Mouse (Mus musculus) liver, adult 2 months (tissue): ENCODE measurements around the gene Gm45021. TPM values are rescaled to one million over a fixed set of nuclear protein-coding genes. Genes with fewer than 3 reads are reported as not detected.
A peak's percentile ranks its signal among the peaks of the same experiment; 100 is the strongest.

Experiments used
- DNase-seq: peaks from one replicate; pipeline ENCODE4 v3.0.0-alpha.2; 2011; ENCODE audit warnings: low read depth, low spot score; ENCODE audit errors: extremely low read depth
- H3K27ac ChIP-seq: fragments of 200-500 bp; replicated peaks from 2 replicates; pipeline ENCODE4 v1.5.1; 2012; ENCODE audit warnings: low read depth, mild to moderate bottlenecking, control low read depth, inconsistent platforms, low read length; ENCODE audit not compliant: insufficient read depth
- H3K27me3 ChIP-seq: fragments of 200-500 bp; 2 replicates; pipeline ENCODE4 v1.6.1; 2012; ENCODE audit warnings: mild to moderate bottlenecking, moderate library complexity, low read length, inconsistent platforms; ENCODE audit not compliant: control insufficient read depth, insufficient read depth
- H3K36me3 ChIP-seq: fragments of 200-500 bp; 2 replicates; pipeline ENCODE4 v1.6.1; 2012; ENCODE audit warnings: low read length, inconsistent platforms; ENCODE audit not compliant: control insufficient read depth, insufficient read depth
- H3K4me1 ChIP-seq: fragments of 200-500 bp; 2 replicates; pipeline ENCODE4 v1.6.1; 2011; ENCODE audit warnings: low read length; ENCODE audit not compliant: control insufficient read depth, insufficient read depth
- H3K4me3 ChIP-seq: fragments of 200-500 bp; 2 replicates; pipeline ENCODE4 v1.5.1; 2011; ENCODE audit warnings: low read depth, mild to moderate bottlenecking, control low read depth, low read length, moderate library complexity; ENCODE audit not compliant: insufficient read depth
- H3K79me2 ChIP-seq: fragments of 200-500 bp; 2 replicates; pipeline ENCODE4 v1.6.1; 2012; ENCODE audit warnings: inconsistent platforms, mild to moderate bottlenecking, low read length, moderate library complexity; ENCODE audit not compliant: control insufficient read depth, insufficient read depth
- H3K9ac ChIP-seq: fragments of 200-500 bp; 2 replicates; pipeline ENCODE4 v1.6.1; 2012; ENCODE audit warnings: low read depth, mild to moderate bottlenecking, control low read depth, inconsistent platforms, low read length
- CTCF ChIP-seq: fragments of 200-500 bp; IDR thresholded peaks from 2 replicates; pipeline ENCODE4 v1.5.1; 2011; ENCODE audit warnings: low read depth, low read length, control low read depth
- POLR2A ChIP-seq: fragments of 200-500 bp; IDR thresholded peaks from 2 replicates; pipeline ENCODE4 v1.6.1; 2011; ENCODE audit warnings: low read length, control low read depth; ENCODE audit not compliant: insufficient read depth; ENCODE audit errors: extremely low read depth
- WGBS: fragments of 180-500 bp; shearing (Covaris S2); methylation state at CpG from one replicate; pipeline ENCODE4 v1.1.7; 2018; 5-methylcytosine and 5-hydroxymethylcytosine counted together
- polyA plus RNA-seq: library from polyadenylated mRNA; depleted of rRNA; stranded (reverse); fragments of >200 nt; gene quantifications from 2 replicates; pipeline ENCODE4 v1.2.3, GENCODE M21; 2012
- total RNA-seq: library from RNA; depleted of rRNA; stranded (reverse); fragments of >200 nt; gene quantifications from 2 replicates; pipeline ENCODE4 v1.2.3, GENCODE M21; 2014

Gene Gm45021
- total and polyA plus RNA-seq, 2 experiments: not detected

- Histone ChIP-seq H3K36me3 (no peaks in the 10 kb centered on the region), H3K79me2 (no peaks in the 10 kb centered on the region; the same call in 1 of the 2 replicates), H3K4me1 (no peaks in the 10 kb centered on the region; the same call in 1 of the 2 replicates), H3K27ac (no peak overlapping the region), H3K27me3 (no peaks in the 10 kb centered on the region), H3K9ac (no peak overlapping the region), H3K4me3 (no peak overlapping the region)
- 2% methylated on average over 12 of the region's 12 CpGs for WGBS
- TF ChIP-seq CTCF: peak; percentile 79
- no peak for TF ChIP-seq POLR2A
- peak; percentile 66 for DNase-seq
These were observed 56.4 kb downstream of the Gm45021 start for GRCm38 (mm10) chr6:48645660-48646308.

- Histone ChIP-seq H3K27ac (no peak overlapping the region), H3K4me3 (no peak overlapping the region), H3K9ac (no peak overlapping the region), H3K4me1 (no peaks in the 10 kb centered on the region; the same call in 1 of the 2 replicates), H3K27me3 (no peaks in the 10 kb centered on the region), H3K79me2 (no peaks in the 10 kb centered on the region; the same call in 1 of the 2 replicates), H3K36me3 (no peaks in the 10 kb centered on the region)
- WGBS: 76% methylated on average over 4 of the region's 4 CpGs
- TF ChIP-seq CTCF (no peak), POLR2A (no peak)
- DNase-seq: no peak
These were observed 56.9 kb downstream of the Gm45021 start for GRCm38 (mm10) chr6:48646309-48646690.

GRCm38 (mm10) chr6:48646995-48647394 lies 57.6 kb downstream of the Gm45021 start, which contains the start of gene Gimap8:
Gene Gimap8 (plus strand): TSS chr6:48647234.
- Histone ChIP-seq H3K4me1 (no peaks in the 10 kb centered on the region; the same call in 1 of the 2 replicates), H3K9ac (peak within 1 kb of the TSS; percentile 11), H3K79me2 (no peaks in the 10 kb centered on the region; the same call in 1 of the 2 replicates), H3K27me3 (no peaks in the 10 kb centered on the region), H3K27ac (peak within 1 kb of the TSS; percentile 3; the same call in 1 of the 2 replicates), H3K4me3 (peak within 1 kb of the TSS; percentile 11), H3K36me3 (no peaks in the 10 kb centered on the region)
- peak; percentile 56 for DNase-seq
- peak; percentile 83 for TF ChIP-seq CTCF
- TF ChIP-seq POLR2A: no peak
- 9% methylated on average over 3 of the region's 3 CpGs for WGBS

- H3K27ac ChIP-seq: no peak overlapping the region
These were observed 58.2 kb downstream of the Gm45021 start for GRCm38 (mm10) chr6:48647611-48648010.

GRCm38 (mm10) chr6:48648779-48649178 lies 59.4 kb downstream of the Gm45021 start:
- H3K4me1 ChIP-seq: no peaks in the 10 kb centered on the region; the same call in 1 of the 2 replicates
- H3K79me2 ChIP-seq: no peaks in the 10 kb centered on the region; the same call in 1 of the 2 replicates
- WGBS: 66% methylated on average over 4 of the region's 4 CpGs
- no peak overlapping the region for H3K4me3 ChIP-seq
- H3K9ac ChIP-seq: no peak overlapping the region
- TF ChIP-seq POLR2A: no peak
- TF ChIP-seq CTCF: no peak
- H3K27ac ChIP-seq: no peak overlapping the region
- DNase-seq: peak; percentile 27
- H3K36me3 ChIP-seq: no peaks in the 10 kb centered on the region
- no peaks in the 10 kb centered on the region for H3K27me3 ChIP-seq

More at GRCm38 (mm10) chr6:48647611-48648010, 58.2 kb downstream of the Gm45021 start:
- H3K9ac ChIP-seq: peak overlapping the region; percentile 2; the same call in 1 of the 2 replicates
- H3K4me1 ChIP-seq: no peaks in the 10 kb centered on the region; the same call in 1 of the 2 replicates
- TF ChIP-seq POLR2A (no peak), CTCF (no peak)
- WGBS: 61% methylated on average over 2 of the region's 2 CpGs
- no peaks in the 10 kb centered on the region for H3K27me3 ChIP-seq
- H3K36me3 ChIP-seq: no peaks in the 10 kb centered on the region
- no peak for DNase-seq
- no peaks in the 10 kb centered on the region; the same call in 1 of the 2 replicates for H3K79me2 ChIP-seq
- peak overlapping the region; percentile 11 for H3K4me3 ChIP-seq

GRCm38 (mm10) chr6:48650041-48650440 lies 60.6 kb downstream of the Gm45021 start:
- 92% methylated on average over 9 of the region's 9 CpGs for WGBS
- no peak for TF ChIP-seq CTCF
- TF ChIP-seq POLR2A: no peak

More at GRCm38 (mm10) chr6:48650041-48650440, 60.6 kb downstream of the Gm45021 start:
- Histone ChIP-seq H3K79me2 (no peaks in the 10 kb centered on the region; the same call in 1 of the 2 replicates), H3K27me3 (no peaks in the 10 kb centered on the region), H3K4me1 (no peaks in the 10 kb centered on the region; the same call in 1 of the 2 replicates), H3K4me3 (no peak overlapping the region), H3K27ac (no peak overlapping the region), H3K36me3 (no peaks in the 10 kb centered on the region), H3K9ac (no peak overlapping the region)
- peak; percentile 29 for DNase-seq
